Mouse (Mus musculus): ENCODE measurements around the gene Galnt2. TPM values are rescaled to one million over a fixed set of nuclear protein-coding genes. Genes with fewer than 3 reads are reported as not detected.
A peak's percentile ranks its signal among the peaks of the same experiment; 100 is the strongest.

The Galnt2 gene
- polyA plus RNA-seq, 1 experiment from 2014 or later: 46.4 TPM

DNA sequence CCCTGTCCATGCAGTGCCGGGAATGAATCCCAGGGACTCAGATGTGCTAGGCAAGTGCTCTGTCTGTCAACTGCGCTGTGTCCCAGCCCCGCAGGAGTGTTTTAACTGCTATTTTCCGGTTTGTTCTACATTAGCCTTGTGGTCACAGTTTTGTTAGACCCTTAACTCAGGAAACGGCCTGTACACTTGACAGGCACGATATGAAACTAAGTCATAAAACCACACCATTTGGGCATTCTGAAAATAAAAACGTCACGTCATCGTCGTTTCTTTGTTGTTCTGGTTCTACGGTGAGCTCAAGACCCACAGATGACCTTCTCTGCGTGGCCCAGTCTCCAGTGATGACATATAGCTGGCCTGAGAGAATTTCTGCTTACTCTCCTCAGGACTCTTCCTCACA lies 40.3 kb downstream of the Galnt2 start:
- Histone ChIP-seq H3K4me3 (ENCODE audit: low read length) (no peak overlapping the region), H3K4me1 (replicated peaks; ENCODE audit: control insufficient read depth, insufficient read depth, low read length) (peaks cover 20% of the 10 kb centered on the region), H3K9ac (ENCODE audit: low read length) (no peak overlapping the region), H3K27ac (ENCODE audit: low read length) (no peak overlapping the region), H3K9me3 (ENCODE audit: control insufficient read depth, low read length) (no peaks in the 10 kb centered on the region; the same call in 1 of the 2 replicates), H3K4me2 (ENCODE audit: low read depth, low read length) (no peak overlapping the region), H3K36me3 (ENCODE audit: control insufficient read depth, insufficient read depth, low read length) (peaks cover 8% of the 10 kb centered on the region; the same call in 1 of the 2 replicates), H3K27me3 (ENCODE audit: control insufficient read depth, insufficient read depth, low read depth, low read length) (no peaks in the 10 kb centered on the region)
- WGBS: 74% methylated on average over 12 of the region's 12 CpGs
- ATAC-seq (ENCODE audit: low read depth): no peak

DNA sequence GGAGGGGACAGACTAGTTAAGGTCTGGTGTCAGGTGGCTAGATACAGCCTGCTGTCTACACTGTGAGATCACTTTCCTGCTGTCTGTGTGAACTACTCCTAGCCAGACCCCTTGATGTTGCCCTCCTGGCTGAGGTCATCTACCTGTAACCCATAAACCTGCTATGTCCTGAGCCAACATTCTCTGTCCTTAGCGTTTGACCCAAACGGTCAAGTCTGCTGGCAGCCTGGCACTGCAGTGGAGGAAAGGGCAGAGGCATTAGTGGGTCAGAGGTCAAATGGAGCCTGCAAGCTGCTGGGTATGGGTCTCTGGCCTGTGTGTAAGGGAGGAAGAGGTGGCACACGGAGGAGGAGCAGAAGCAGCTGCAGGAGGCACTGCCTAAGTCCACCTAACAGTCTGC lies 41.6 kb downstream of the Galnt2 start:
- no peak overlapping the region for H3K4me3 ChIP-seq (ENCODE audit: low read length)
- H3K36me3 ChIP-seq (ENCODE audit: control insufficient read depth, insufficient read depth, low read length): peaks cover 8% of the 10 kb centered on the region; the same call in 1 of the 2 replicates
- peaks cover 20% of the 10 kb centered on the region for H3K4me1 ChIP-seq (replicated peaks; ENCODE audit: control insufficient read depth, insufficient read depth, low read length)
- no peaks in the 10 kb centered on the region for H3K27me3 ChIP-seq (ENCODE audit: control insufficient read depth, insufficient read depth, low read depth, low read length)
- no peak overlapping the region for H3K4me2 ChIP-seq (ENCODE audit: low read depth, low read length)
- WGBS: 59% methylated on average over 3 of the region's 3 CpGs
- H3K27ac ChIP-seq (ENCODE audit: low read length): no peak overlapping the region
- ATAC-seq (ENCODE audit: low read depth): no peak
- no peak overlapping the region for H3K9ac ChIP-seq (ENCODE audit: low read length)
- no peaks in the 10 kb centered on the region; the same call in 1 of the 2 replicates for H3K9me3 ChIP-seq (ENCODE audit: control insufficient read depth, low read length)

DNA sequence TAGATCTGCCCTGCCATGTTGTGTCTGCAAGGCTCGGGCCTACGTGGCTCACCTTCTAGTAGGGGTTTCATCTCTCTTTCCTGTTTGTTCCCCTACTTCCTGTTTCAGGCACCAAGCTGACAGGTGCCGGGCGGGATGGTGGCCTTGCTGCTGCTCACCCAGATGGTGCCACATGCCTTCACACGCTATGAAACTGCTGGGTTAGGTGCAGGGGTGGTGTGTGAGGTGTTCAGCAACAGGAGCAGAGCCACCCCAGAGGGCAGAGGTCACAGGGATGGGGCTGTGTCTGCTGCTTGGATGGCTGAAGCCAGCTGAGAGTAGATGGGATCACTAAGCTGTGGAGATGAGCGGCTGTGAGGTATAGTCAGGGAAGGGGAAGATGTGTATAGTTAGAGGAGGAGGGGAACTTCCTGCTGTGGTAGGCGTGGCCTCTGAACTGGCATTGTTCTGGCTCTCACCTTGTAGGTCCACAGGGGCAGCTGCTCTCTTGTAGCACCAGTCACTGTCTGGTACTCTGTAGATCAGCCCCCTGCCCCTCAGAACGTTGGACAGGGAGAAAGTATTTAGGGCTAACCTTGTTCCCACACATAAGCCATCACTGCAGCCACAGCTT lies 42.5 kb downstream of the Galnt2 start:
- Histone ChIP-seq H3K27ac (ENCODE audit: low read length) (no peak overlapping the region), H3K9me3 (ENCODE audit: control insufficient read depth, low read length) (no peaks in the 10 kb centered on the region; the same call in 1 of the 2 replicates), H3K4me1 (replicated peaks; ENCODE audit: control insufficient read depth, insufficient read depth, low read length) (peaks cover 28% of the 10 kb centered on the region), H3K4me3 (ENCODE audit: low read length) (no peak overlapping the region), H3K9ac (ENCODE audit: low read length) (no peak overlapping the region), H3K27me3 (ENCODE audit: control insufficient read depth, insufficient read depth, low read depth, low read length) (no peaks in the 10 kb centered on the region), H3K36me3 (ENCODE audit: control insufficient read depth, insufficient read depth, low read length) (peaks cover 8% of the 10 kb centered on the region; the same call in 1 of the 2 replicates), H3K4me2 (ENCODE audit: low read depth, low read length) (no peak overlapping the region)
- WGBS: 62% methylated on average over 8 of the region's 8 CpGs
- no peak for ATAC-seq (ENCODE audit: low read depth)

DNA sequence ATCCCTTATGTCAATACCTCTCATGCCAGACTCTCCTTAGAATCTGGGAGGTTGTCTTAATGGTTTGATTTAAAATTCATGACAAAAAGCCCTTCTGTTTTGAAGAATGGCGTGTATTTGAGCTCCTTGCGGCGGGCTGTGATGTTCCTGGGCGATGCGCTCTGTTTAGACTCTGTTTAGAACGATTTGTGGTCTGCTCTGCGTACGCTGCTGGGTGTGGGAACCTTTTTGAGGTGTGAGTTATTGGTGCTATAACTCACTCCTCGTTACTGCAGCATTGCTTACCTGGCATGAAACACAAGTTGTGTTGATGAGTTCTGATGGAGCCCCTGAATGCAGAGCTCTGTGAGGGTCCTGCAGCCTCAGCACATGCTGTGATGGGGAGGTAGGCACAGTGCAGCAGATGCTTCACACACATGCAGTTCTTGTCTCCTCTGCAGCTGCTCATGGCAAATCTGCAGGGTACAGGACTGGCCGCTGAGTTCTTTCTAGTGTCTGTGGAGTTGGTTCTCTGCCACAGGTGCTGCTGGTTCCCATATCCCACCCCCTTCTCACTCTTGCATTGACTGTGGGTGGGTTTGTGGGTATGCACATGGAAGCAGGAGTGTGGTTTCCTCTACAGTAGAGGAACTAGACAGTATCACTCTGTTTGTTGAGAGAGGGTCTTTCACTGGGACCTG lies 43.4 kb downstream of the Galnt2 start:
- 73% methylated on average over 10 of the region's 10 CpGs for WGBS
- H3K4me3 ChIP-seq (ENCODE audit: low read length): no peak overlapping the region
- peaks cover 8% of the 10 kb centered on the region; the same call in 1 of the 2 replicates for H3K36me3 ChIP-seq (ENCODE audit: control insufficient read depth, insufficient read depth, low read length)
- no peak for ATAC-seq (ENCODE audit: low read depth)
- H3K27ac ChIP-seq (ENCODE audit: low read length): no peak overlapping the region
- H3K4me1 ChIP-seq (replicated peaks; ENCODE audit: control insufficient read depth, insufficient read depth, low read length): peaks cover 27% of the 10 kb centered on the region
- H3K4me2 ChIP-seq (ENCODE audit: low read depth, low read length): no peak overlapping the region
- H3K27me3 ChIP-seq (ENCODE audit: control insufficient read depth, insufficient read depth, low read depth, low read length): no peaks in the 10 kb centered on the region
- H3K9ac ChIP-seq (ENCODE audit: low read length): no peak overlapping the region
- no peaks in the 10 kb centered on the region; the same call in 1 of the 2 replicates for H3K9me3 ChIP-seq (ENCODE audit: control insufficient read depth, low read length)

DNA sequence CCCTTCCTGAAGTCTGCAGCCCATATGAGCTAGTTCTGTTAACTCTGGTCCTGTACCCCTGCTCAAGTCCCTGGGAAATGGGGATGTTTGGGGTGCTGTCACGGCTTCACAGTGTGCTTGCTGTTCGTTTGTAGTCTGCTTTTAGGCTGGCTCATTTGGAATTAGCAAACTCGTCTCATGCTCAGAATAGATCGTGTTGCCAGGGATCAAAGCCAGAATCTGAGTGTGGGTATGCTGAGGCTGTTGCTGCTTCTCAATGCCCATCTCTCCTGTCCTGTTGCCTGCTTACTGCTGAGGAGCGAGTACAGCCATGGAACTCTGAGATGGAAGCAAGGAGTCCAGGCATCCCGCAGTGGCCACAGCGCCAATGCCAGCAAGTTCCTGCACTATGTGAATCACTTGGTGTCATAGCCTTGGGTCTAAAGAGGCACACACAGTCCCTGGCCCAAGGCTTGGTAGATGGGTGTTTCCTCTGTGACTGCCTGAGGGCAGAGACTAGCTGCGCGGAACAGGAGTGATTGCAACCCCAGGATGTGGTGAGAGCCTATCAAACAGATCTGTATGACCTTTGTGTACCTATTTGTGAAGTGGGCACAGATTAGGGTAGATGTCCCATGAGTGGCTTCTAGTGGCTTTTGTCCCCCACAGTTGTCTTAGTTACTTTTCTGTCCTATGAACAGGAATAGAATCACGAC lies 44.3 kb downstream of the Galnt2 start:
- no peak overlapping the region for H3K4me3 ChIP-seq (ENCODE audit: low read length)
- H3K27ac ChIP-seq (ENCODE audit: low read length): no peak overlapping the region
- WGBS: 90% methylated on average over 10 of the region's 10 CpGs
- no peak overlapping the region for H3K4me2 ChIP-seq (ENCODE audit: low read depth, low read length)
- H3K9me3 ChIP-seq (ENCODE audit: control insufficient read depth, low read length): no peaks in the 10 kb centered on the region; the same call in 1 of the 2 replicates
- H3K27me3 ChIP-seq (ENCODE audit: control insufficient read depth, insufficient read depth, low read depth, low read length): no peaks in the 10 kb centered on the region
- no peak overlapping the region for H3K9ac ChIP-seq (ENCODE audit: low read length)
- no peak for ATAC-seq (ENCODE audit: low read depth)
- peaks cover 8% of the 10 kb centered on the region; the same call in 1 of the 2 replicates for H3K36me3 ChIP-seq (ENCODE audit: control insufficient read depth, insufficient read depth, low read length)
- peaks cover 30% of the 10 kb centered on the region for H3K4me1 ChIP-seq (replicated peaks; ENCODE audit: control insufficient read depth, insufficient read depth, low read length)

DNA sequence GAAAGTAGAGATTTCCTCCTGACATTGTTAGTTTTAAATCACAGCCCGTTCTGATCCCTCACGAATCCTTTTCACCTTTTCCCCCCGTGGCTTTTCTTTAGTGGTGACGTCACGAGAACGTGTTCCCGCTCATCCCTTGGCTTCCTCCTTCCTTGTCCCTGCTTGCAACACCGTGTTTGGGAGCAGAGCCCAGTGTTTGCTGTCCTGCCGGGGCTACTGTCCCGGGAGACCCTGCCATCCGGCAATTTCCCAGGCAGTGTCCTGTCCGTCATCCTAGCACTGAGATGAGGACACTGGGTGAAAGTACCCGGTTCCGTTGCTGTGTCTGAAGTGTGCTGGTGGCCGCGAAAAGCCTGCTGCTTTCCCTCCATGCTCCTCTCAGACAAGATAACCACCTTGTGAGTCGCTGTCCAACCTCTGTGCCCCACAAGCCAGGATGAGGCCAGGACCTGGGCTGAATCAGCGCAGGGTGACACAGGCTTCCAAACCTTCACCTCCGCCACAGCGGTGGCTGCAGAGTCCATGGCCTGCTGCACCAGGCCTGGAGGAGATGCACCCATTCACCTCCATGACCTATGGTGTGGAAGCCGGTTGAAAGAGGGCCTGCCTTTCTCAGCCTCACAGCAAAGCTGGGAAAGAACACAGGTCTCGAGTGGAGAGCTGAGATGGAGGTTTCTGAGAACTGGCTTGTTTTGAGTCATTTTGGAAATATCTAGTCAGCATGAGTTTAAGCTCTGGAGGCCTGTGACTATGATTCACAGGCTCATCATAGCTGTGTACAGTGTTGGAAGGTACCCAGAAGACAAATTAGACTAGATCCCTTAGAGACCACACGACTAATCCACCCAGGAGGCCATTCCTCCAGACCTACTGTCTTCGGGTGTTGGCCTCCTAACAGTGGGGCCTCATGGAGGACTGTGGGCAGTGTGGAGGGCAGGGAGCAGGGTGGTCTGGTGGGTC lies 47.0 kb downstream of the Galnt2 start:
- H3K4me1 ChIP-seq (replicated peaks; ENCODE audit: control insufficient read depth, insufficient read depth, low read length): peaks cover 28% of the 10 kb centered on the region
- no peak overlapping the region for H3K4me3 ChIP-seq (ENCODE audit: low read length)
- H3K36me3 ChIP-seq (ENCODE audit: control insufficient read depth, insufficient read depth, low read length): peaks cover 8% of the 10 kb centered on the region; the same call in 1 of the 2 replicates
- no peak overlapping the region for H3K4me2 ChIP-seq (ENCODE audit: low read depth, low read length)
- WGBS: 65% methylated on average over 24 of the region's 24 CpGs
- no peaks in the 10 kb centered on the region; the same call in 1 of the 2 replicates for H3K9me3 ChIP-seq (ENCODE audit: control insufficient read depth, low read length)
- H3K9ac ChIP-seq (ENCODE audit: low read length): no peak overlapping the region
- H3K27me3 ChIP-seq (ENCODE audit: control insufficient read depth, insufficient read depth, low read depth, low read length): no peaks in the 10 kb centered on the region
- ATAC-seq (ENCODE audit: low read depth): no peak
- H3K27ac ChIP-seq (ENCODE audit: low read length): no peak overlapping the region

DNA sequence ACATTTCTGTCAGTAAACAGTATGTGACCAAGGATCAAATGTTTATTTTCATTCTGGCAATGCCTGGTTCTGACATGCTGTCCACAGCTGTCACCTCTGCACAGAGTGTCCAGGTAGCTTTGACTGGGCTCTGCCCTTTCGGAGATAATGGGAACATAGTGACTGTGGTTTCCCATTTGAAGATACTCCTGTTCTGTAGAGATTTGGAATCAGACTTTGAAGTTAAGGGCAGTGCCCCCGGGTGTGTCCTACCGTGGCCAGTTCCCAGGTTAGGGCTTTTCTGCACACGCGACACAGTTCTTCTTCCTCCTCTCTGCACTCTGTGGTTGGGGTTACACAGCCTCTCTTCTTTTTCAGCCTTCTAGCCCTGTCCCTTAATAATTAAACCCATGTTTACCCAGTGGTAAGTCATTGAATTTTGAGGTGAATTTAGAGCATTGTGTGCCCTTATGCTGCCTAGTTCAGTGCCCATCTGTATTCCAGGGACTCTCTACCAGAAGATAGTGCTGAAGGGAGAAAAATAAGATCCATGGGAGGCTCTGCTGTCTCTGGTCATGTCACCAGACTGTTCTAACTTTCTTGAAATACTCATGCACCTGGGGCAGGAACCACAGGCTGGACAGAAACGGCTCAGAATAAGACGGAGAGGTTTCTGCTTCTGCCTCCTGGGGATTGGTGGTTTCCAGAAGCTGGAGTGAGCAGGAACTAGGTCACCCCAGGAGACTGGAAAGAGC lies 47.9 kb downstream of the Galnt2 start:
- Histone ChIP-seq H3K9ac (ENCODE audit: low read length) (no peak overlapping the region), H3K27me3 (ENCODE audit: control insufficient read depth, insufficient read depth, low read depth, low read length) (no peaks in the 10 kb centered on the region), H3K9me3 (ENCODE audit: control insufficient read depth, low read length) (no peaks in the 10 kb centered on the region; the same call in 1 of the 2 replicates), H3K36me3 (ENCODE audit: control insufficient read depth, insufficient read depth, low read length) (peaks cover 8% of the 10 kb centered on the region; the same call in 1 of the 2 replicates), H3K27ac (ENCODE audit: low read length) (0 out of 2 replicates have a peak overlapping the region, but pooled peaks have one; percentile 13), H3K4me3 (ENCODE audit: low read length) (no peak overlapping the region), H3K4me1 (replicated peaks; ENCODE audit: control insufficient read depth, insufficient read depth, low read length) (peaks cover 29% of the 10 kb centered on the region), H3K4me2 (ENCODE audit: low read depth, low read length) (no peak overlapping the region)
- no peak for ATAC-seq (ENCODE audit: low read depth)
- WGBS: 64% methylated on average over 7 of the region's 7 CpGs

DNA sequence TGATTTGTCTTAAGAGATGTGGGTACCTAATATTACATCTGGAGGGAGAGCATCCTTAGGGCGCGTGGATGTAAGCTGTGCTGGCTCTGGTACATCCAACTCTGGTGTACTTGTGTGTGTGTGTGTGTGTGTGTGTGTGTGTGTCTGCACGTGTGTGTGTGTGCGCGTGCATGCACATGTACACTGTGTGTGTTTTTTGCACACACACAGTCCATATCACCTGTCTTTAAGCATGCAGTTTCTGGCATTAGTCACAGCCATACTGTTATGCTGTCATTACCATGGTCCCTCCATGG lies 48.4 kb downstream of the Galnt2 start:
- no peak for ATAC-seq (ENCODE audit: low read depth)
- WGBS: 91% methylated on average over 5 of the region's 5 CpGs
- Histone ChIP-seq H3K4me2 (ENCODE audit: low read depth, low read length) (no peak overlapping the region), H3K9ac (ENCODE audit: low read length) (no peak overlapping the region), H3K4me1 (replicated peaks; ENCODE audit: control insufficient read depth, insufficient read depth, low read length) (peaks cover 29% of the 10 kb centered on the region), H3K9me3 (ENCODE audit: control insufficient read depth, low read length) (no peaks in the 10 kb centered on the region; the same call in 1 of the 2 replicates), H3K27ac (ENCODE audit: low read length) (no peak overlapping the region), H3K27me3 (ENCODE audit: control insufficient read depth, insufficient read depth, low read depth, low read length) (no peaks in the 10 kb centered on the region), H3K36me3 (ENCODE audit: control insufficient read depth, insufficient read depth, low read length) (peaks cover 8% of the 10 kb centered on the region; the same call in 1 of the 2 replicates), H3K4me3 (ENCODE audit: low read length) (no peak overlapping the region)

All from lung, embryonic 16.5 days (tissue).